Mouse (Mus musculus) macrophage (primary cell): Measurements from ENCODE around the gene Olfr1195. TPM values are rescaled to one million over a fixed set of nuclear protein-coding genes. Genes with fewer than 3 reads are reported as not detected.
"Not testable (repeated sequence)": the region's sequence is repeated elsewhere in the genome, so short reads cannot be mapped to it uniquely, and the experiment has no call there.

ENCODE experiments used
- H3K27ac ChIP-seq: fragments of 350-480 bp; formaldehyde crosslinking; 2 replicates; pipeline ENCODE4 v1.9.0; 2021
- H3K36me3 ChIP-seq: fragments of 350-480 bp; formaldehyde crosslinking; 2 replicates; pipeline ENCODE4 v1.9.0; 2021; ENCODE audit errors: inconsistent target
- H3K4me3 ChIP-seq: fragments of 350-480 bp; formaldehyde crosslinking; 2 replicates; pipeline ENCODE4 v1.9.0; 2021; ENCODE audit errors: inconsistent target
- H3K79me2 ChIP-seq: fragments of 350-480 bp; formaldehyde crosslinking; 2 replicates; pipeline ENCODE4 v1.9.0; 2021; ENCODE audit errors: inconsistent target
- WGBS: methylation state at CpG from one replicate; pipeline ENCODE4 v1.1.7; 2026; ENCODE audit warnings: inconsistent platforms; ENCODE audit not compliant: missing documents; 5-methylcytosine and 5-hydroxymethylcytosine counted together
- polyA plus RNA-seq: library from polyadenylated mRNA; stranded (reverse); fragments of 250-400 nt; gene quantifications from 3 replicates; pipeline ENCODE4 v1.2.4, GENCODE M21; 2018; ENCODE audit warnings: inconsistent platforms
- total RNA-seq, 78 experiments: library from RNA; depleted of rRNA; stranded (reverse); fragments of 250-400 nt; gene quantifications; 1 replicate in 9 of 78; 2 replicates in 24 of 78; 3 replicates in 43 of 78; 4 replicates in 2 of 78; pipeline ENCODE4 v1.2.4; 2018; ENCODE audit warnings: inconsistent platforms in 56 of 78

Olfr1195 gene
- not detected for total RNA-seq (2018; cell fraction: chromatin; rRNA removed)
- not detected for total RNA-seq (2018; cell fraction: cytosol; rRNA removed)
- total RNA-seq (2018; cell fraction: nucleus; rRNA removed) = not detected
- polyA plus RNA-seq = not detected in 3 replicates

- Histone ChIP-seq H3K36me3 (no peaks in the 10 kb centered on the region), H3K4me3 (no peak within 1 kb of the TSS), H3K79me2 (no peaks in the 10 kb centered on the region), H3K27ac (no peak within 1 kb of the TSS)
Measured at GRCm38 (mm10) chr2:88689087-88689486, at the start of gene Olfr1195. Olfr1195 (minus strand) TSS chr2:88689187.

- Histone ChIP-seq H3K4me3 (no peak within 1 kb of the TSS), H3K36me3 (no peaks in the 10 kb centered on the region), H3K79me2 (no peaks in the 10 kb centered on the region), H3K27ac (no peak within 1 kb of the TSS)
- WGBS = 88% methylated on average over 1 of the region's 1 CpGs
Measured at GRCm38 (mm10) chr2:88732266-88732665, 43.3 kb upstream of the Olfr1195 start, which contains the start of gene Olfr1197. Olfr1197 (minus strand) TSS chr2:88732366.

GRCm38 (mm10) chr2:88704497-88704896 lies 15.5 kb upstream of the Olfr1195 start, which contains the start of gene Olfr1196:
Olfr1196 (minus strand) TSS chr2:88704597.
- H3K27ac ChIP-seq = no peak within 1 kb of the TSS
- H3K79me2 ChIP-seq = no peaks in the 10 kb centered on the region
- no peak within 1 kb of the TSS for H3K4me3 ChIP-seq
- no peaks in the 10 kb centered on the region for H3K36me3 ChIP-seq
- 83% methylated on average over 2 of the region's 2 CpGs for WGBS

- H3K79me2 ChIP-seq, H3K4me3 ChIP-seq, H3K36me3 ChIP-seq, H3K27ac ChIP-seq: not testable (repeated sequence)
Measured at GRCm38 (mm10) chr2:88675328-88675727, 13.7 kb downstream of the Olfr1195 start, which contains the start of gene Olfr1193. Olfr1193 (plus strand) TSS chr2:88675628.

GRCm38 (mm10) chr2:88648209-88648608 lies 40.8 kb downstream of the Olfr1195 start, which contains the start of gene Olfr1192-ps1:
Olfr1192-ps1 (plus strand) TSS chr2:88648509.
- WGBS = 44% methylated on average over 1 of the region's 1 CpGs
- no peak within 1 kb of the TSS for H3K4me3 ChIP-seq
- H3K79me2 ChIP-seq = no peaks in the 10 kb centered on the region
- H3K36me3 ChIP-seq = no peaks in the 10 kb centered on the region
- no peak within 1 kb of the TSS for H3K27ac ChIP-seq

GRCm38 (mm10) chr2:88640242-88640641 lies 48.7 kb downstream of the Olfr1195 start, which contains the start of gene Olfr1191-ps1:
Olfr1191-ps1 (plus strand) TSS chr2:88640542.
- not testable (repeated sequence) for H3K36me3 ChIP-seq, H3K4me3 ChIP-seq, H3K79me2 ChIP-seq, H3K27ac ChIP-seq
- 89% methylated on average over 1 of the region's 1 CpGs for WGBS

Other genes starting within 250 kb of the Olfr1195 start
- not detected in 3 replicates for gene Gm13757, start 240.1 kb downstream of the Olfr1195 start, polyA plus RNA-seq
- gene Olfr1183, start 234.3 kb downstream of the Olfr1195 start, polyA plus RNA-seq = not detected in 3 replicates
- gene Olfr1184, start 205.6 kb downstream of the Olfr1195 start, polyA plus RNA-seq = not detected in 3 replicates
- gene Olfr1185-ps1, start 195.9 kb downstream of the Olfr1195 start, polyA plus RNA-seq = not detected in 3 replicates
- gene Olfr1186, start 170.6 kb downstream of the Olfr1195 start, polyA plus RNA-seq = not detected in 3 replicates
- gene Olfr1188, start 132.3 kb downstream of the Olfr1195 start, polyA plus RNA-seq = not detected in 3 replicates
- not detected in 3 replicates for gene Olfr1189, start 102.7 kb downstream of the Olfr1195 start, polyA plus RNA-seq
- gene Olfr1191-ps1, start 48.6 kb downstream of the Olfr1195 start, polyA plus RNA-seq = not detected in 3 replicates
- not detected in 3 replicates for gene Olfr1192-ps1, start 40.7 kb downstream of the Olfr1195 start, polyA plus RNA-seq
- gene Olfr1193, start 13.6 kb downstream of the Olfr1195 start, polyA plus RNA-seq = not detected in 3 replicates
- gene Olfr1196, start 15.4 kb upstream of the Olfr1195 start, polyA plus RNA-seq = not detected in 3 replicates
- gene Olfr1197, start 43.2 kb upstream of the Olfr1195 start, polyA plus RNA-seq = not detected in 3 replicates
- gene Olfr1198, start 62.2 kb upstream of the Olfr1195 start, polyA plus RNA-seq = not detected in 3 replicates
- not detected in 3 replicates for gene Olfr1199, start 71.3 kb upstream of the Olfr1195 start, polyA plus RNA-seq
- gene Olfr1200, start 81.3 kb upstream of the Olfr1195 start, polyA plus RNA-seq = not detected in 3 replicates
- gene Olfr1201, start 103.8 kb upstream of the Olfr1195 start, polyA plus RNA-seq = not detected in 3 replicates
- gene Olfr1202, start 125.3 kb upstream of the Olfr1195 start, polyA plus RNA-seq = not detected in 3 replicates
- not detected in 3 replicates for gene Olfr1205, start 140.6 kb upstream of the Olfr1195 start, polyA plus RNA-seq
- gene Olfr1204, start 160.1 kb upstream of the Olfr1195 start, polyA plus RNA-seq = not detected in 3 replicates
- gene Olfr1206, start 174.0 kb upstream of the Olfr1195 start, polyA plus RNA-seq = not detected in 3 replicates
- gene Olfr1208, start 213.1 kb upstream of the Olfr1195 start, polyA plus RNA-seq = not detected in 3 replicates
- not detected in 3 replicates for gene Olfr1209, start 226.0 kb upstream of the Olfr1195 start, polyA plus RNA-seq
- not detected in 3 replicates for gene Olfr1211, start 248.9 kb upstream of the Olfr1195 start, polyA plus RNA-seq